Mouse (Mus musculus) cerebellum, postnatal 36 days (tissue): ENCODE data around the gene Rock2.

Experiments used
- DNase-seq, 2 experiments: peaks; one replicate each; pipeline ENCODE4 v3.0.0; 2021 to 2022; ENCODE audit warnings: mixed read lengths in 2 of 2

Gene Rock2

GRCm38 (mm10) chr12:16903949-16904635 lies 9.4 kb downstream of the Rock2 start:
- DNase-seq = no peak

GRCm38 (mm10) chr12:16907282-16907846 lies 12.7 kb downstream of the Rock2 start:
- DNase-seq = no peak

- no peak for DNase-seq
Measured at GRCm38 (mm10) chr12:16907953-16908648, 13.4 kb downstream of the Rock2 start.

- no peak for DNase-seq
Measured at GRCm38 (mm10) chr12:16911524-16911923, 16.8 kb downstream of the Rock2 start.

GRCm38 (mm10) chr12:16912600-16912999 lies 17.9 kb downstream of the Rock2 start:
- DNase-seq = no peak

GRCm38 (mm10) chr12:16920186-16920860 lies 25.6 kb downstream of the Rock2 start:
- DNase-seq = no peak

GRCm38 (mm10) chr12:16927889-16928288 lies 33.2 kb downstream of the Rock2 start:
- DNase-seq = no peak

GRCm38 (mm10) chr12:16934423-16934822 lies 39.7 kb downstream of the Rock2 start:
- DNase-seq = no peak

- no peak for DNase-seq
Measured at GRCm38 (mm10) chr12:16941976-16942375, 47.3 kb downstream of the Rock2 start.

GRCm38 (mm10) chr12:16948239-16948638 lies 53.5 kb downstream of the Rock2 start:
- DNase-seq = no peak

- no peak for DNase-seq
Measured at GRCm38 (mm10) chr12:16958851-16959250, 64.2 kb downstream of the Rock2 start.

GRCm38 (mm10) chr12:16963354-16963753 lies 68.7 kb downstream of the Rock2 start:
- no peak for DNase-seq

- DNase-seq = no peak
Measured at GRCm38 (mm10) chr12:16966811-16967210, 72.1 kb downstream of the Rock2 start.

GRCm38 (mm10) chr12:16977120-16977519 lies 82.4 kb downstream of the Rock2 start:
- no peak for DNase-seq

GRCm38 (mm10) chr12:16985778-16986177 lies 91.1 kb downstream of the Rock2 start:
- DNase-seq = no peak

GRCm38 (mm10) chr12:16991376-16991775 lies 96.7 kb downstream of the Rock2 start:
- no peak for DNase-seq

- no peak for DNase-seq
Measured at GRCm38 (mm10) chr12:16992355-16992754, 97.7 kb downstream of the Rock2 start.

GRCm38 (mm10) chr12:16994291-16994690 lies 99.6 kb downstream of the Rock2 start:
- DNase-seq = no peak

GRCm38 (mm10) chr12:16996281-16996680 lies 101.6 kb downstream of the Rock2 start:
- DNase-seq = no peak

- no peak for DNase-seq
Measured at GRCm38 (mm10) chr12:16996886-16997462, 102.3 kb downstream of the Rock2 start.

- no peak for DNase-seq
Measured at GRCm38 (mm10) chr12:16999146-16999545, 104.5 kb downstream of the Rock2 start.

GRCm38 (mm10) chr12:16999739-17000497 lies 105.2 kb downstream of the Rock2 start, which contains the start of gene Pqlc3:
Gene Pqlc3, minus strand, starts transcription at chr12:17000408.
- DNase-seq = peak; percentile 30 to 41
